ENCODE assay signal across 23 mouse cellular contexts in genomic region chr16:57196590-57196989, GRCm38 (mm10). TPM values are rescaled to one million over a fixed set of nuclear protein-coding genes. Genes with fewer than 3 reads are reported as not detected.
DNase-seq lines count a peak whose midpoint lies in the region; ATAC-seq and TF ChIP-seq lines count a peak whose summit lies in the region.
"Had no signal": no experiment of that assay in that cellular context is flagged by ENCODE, and none has a peak within 500 bp of the region (broad histone marks: within the 10 kb centered on the region; RNA-seq: fewer than 3 reads in every experiment).

No protein-coding gene starts in this region.

- H3K9ac ChIP-seq in heart, postnatal 0 days (replicated peaks; ENCODE audit: low read depth, low read length): no peak overlapping the region
- no peak overlapping the region for H3K9ac ChIP-seq in intestine, embryonic 15.5 days
- H3K9ac ChIP-seq: embryonic facial prominence, embryonic 13.5 days; forebrain, embryonic 12.5 days; heart, embryonic 13.5 days; hindbrain, embryonic 14.5 days had no signal

- intact Hi-C loops in heart, postnatal 36 days (cut with DNase I): no loop called here

- WGBS in heart, postnatal 0 days: 84% methylated on average over 5 of the region's 5 CpGs
- 28% methylated on average over 5 of the region's 5 CpGs for WGBS in macrophage (ENCODE audit: missing documents)
- WGBS in intestine, embryonic 15.5 days: 87% methylated on average over 5 of the region's 5 CpGs

- no peak overlapping the region for H3K4me3 ChIP-seq in heart, postnatal 0 days (ENCODE audit: low read depth, low read length)
- no peak overlapping the region for H3K4me3 ChIP-seq in brown adipose tissue, adult 24 weeks (ENCODE audit: insufficient read depth, low read depth, low read length)
- H3K4me3 ChIP-seq in macrophage (ENCODE audit: inconsistent target): no peak overlapping the region
- no peak overlapping the region for H3K4me3 ChIP-seq in intestine, embryonic 15.5 days (replicated peaks)
- H3K4me3 ChIP-seq: embryonic facial prominence, embryonic 13.5 days; forebrain, embryonic 12.5 days; heart, embryonic 13.5 days; hindbrain, embryonic 10.5 days had no signal

- no peak for TF ChIP-seq EP300 in heart, postnatal 0 days (IDR thresholded peaks at IDR 0.05; ENCODE audit: low read depth)

- H3K79me2 ChIP-seq in macrophage (ENCODE audit: inconsistent target): peaks cover 49% of the 10 kb centered on the region; the same call in 1 of the 2 replicates

- H3K36me3 ChIP-seq in heart, postnatal 0 days (replicated peaks; ENCODE audit: control insufficient read depth, insufficient read depth, low read length): peaks cover 47% of the 10 kb centered on the region
- peaks cover 64% of the 10 kb centered on the region for H3K36me3 ChIP-seq in macrophage (ENCODE audit: inconsistent target)
- peaks cover 4% of the 10 kb centered on the region for H3K36me3 ChIP-seq in intestine, embryonic 15.5 days

- H3K27ac ChIP-seq in heart, postnatal 0 days (ENCODE audit: low read depth): 0 out of 2 replicates have a peak overlapping the region, but pooled peaks have one; percentile 31
- peak overlapping the region; percentile 59 for H3K27ac ChIP-seq in brown adipose tissue, adult 24 weeks (replicated peaks; ENCODE audit: low read depth, low read length)
- 0 out of 2 replicates have a peak overlapping the region, but pooled peaks have one; percentile 2 for H3K27ac ChIP-seq in macrophage
- H3K27ac ChIP-seq in intestine, embryonic 15.5 days: no peak overlapping the region
- H3K27ac ChIP-seq: embryonic facial prominence, embryonic 13.5 days; forebrain, embryonic 12.5 days; heart, embryonic 13.5 days; hindbrain, embryonic 10.5 days; hindbrain, embryonic 14.5 days had no signal

- no peaks in the 10 kb centered on the region for H3K9me3 ChIP-seq in heart, postnatal 0 days (replicated peaks; ENCODE audit: control insufficient read depth, low read length)
- H3K9me3 ChIP-seq in intestine, embryonic 15.5 days: no peaks in the 10 kb centered on the region
- H3K9me3 ChIP-seq: embryonic facial prominence, embryonic 13.5 days; forebrain, embryonic 12.5 days; heart, embryonic 13.5 days; hindbrain, embryonic 10.5 days had no signal

- no peaks in the 10 kb centered on the region for H3K27me3 ChIP-seq in heart, postnatal 0 days (ENCODE audit: control insufficient read depth, insufficient read depth, low read length)
- no peaks in the 10 kb centered on the region for H3K27me3 ChIP-seq in intestine, embryonic 15.5 days (replicated peaks)
- H3K27me3 ChIP-seq: CH12.LX; embryonic facial prominence, embryonic 13.5 days; forebrain, embryonic 12.5 days; heart, embryonic 13.5 days; Patski had no signal

- H3K4me2 ChIP-seq in heart, postnatal 0 days (ENCODE audit: low read depth, low read length): no peak overlapping the region
- no peak overlapping the region for H3K4me2 ChIP-seq in intestine, embryonic 15.5 days (replicated peaks)
- H3K4me2 ChIP-seq: embryonic facial prominence, embryonic 13.5 days; forebrain, embryonic 12.5 days; heart, embryonic 13.5 days; hindbrain, embryonic 14.5 days had no signal

- no peaks in the 10 kb centered on the region for H3K4me1 ChIP-seq in heart, postnatal 0 days (ENCODE audit: control insufficient read depth, insufficient read depth)
- peaks cover 7% of the 10 kb centered on the region; the same call in 1 of the 2 replicates for H3K4me1 ChIP-seq in brown adipose tissue, adult 24 weeks (ENCODE audit: control insufficient read depth, insufficient read depth, insufficient read length, low read length)
- H3K4me1 ChIP-seq in intestine, embryonic 15.5 days (replicated peaks): no peaks in the 10 kb centered on the region
- H3K4me1 ChIP-seq: embryonic facial prominence, embryonic 13.5 days; forebrain, embryonic 12.5 days; heart, embryonic 13.5 days; hindbrain, embryonic 10.5 days had no signal

- ATAC-seq in heart, postnatal 0 days (ENCODE audit: insufficient read depth, low read depth): no peak
- ATAC-seq in intestine, embryonic 15.5 days: no peak
- ATAC-seq: activated CD4-positive, CD25-positive, alpha-beta regulatory T cell, adult 4 months; forebrain, embryonic 16.5 days; Patski had no signal

- DNase-seq in heart, postnatal 0 days (ENCODE audit: low spot score): no peak
- DNase-seq in heart, postnatal 36 days: no peak
- DNase-seq in 416B (ENCODE audit: low read depth): peak; percentile 49
- DNase-seq in thymus, adult 18-20 months: no peak
- no peak for DNase-seq in adrenal gland, adult 18-20 months (ENCODE audit: low spot score in 2 of 2)
- DNase-seq: adrenal gland, adult 2 months; adrenal gland, postnatal 25 days; cerebellum, adult 11-12 months; cerebellum, adult 9-10 months; cerebellum, postnatal 25 days; gastrocnemius, postnatal 10 days had no signal

- no peak for TF ChIP-seq CTCF in heart, postnatal 0 days (IDR thresholded peaks at IDR 0.05; ENCODE audit: low read depth)

RNA-seq across cellular contexts. Expression of gene Nit2, which starts 29.4 kb away (rescaled TPM):
- total RNA-seq in heart, postnatal 0 days (2014; rRNA removed; ENCODE audit: low replicate concordance): 21.1 and 40.3 TPM in 2 replicates
- polyA plus RNA-seq in heart, postnatal 0 days (2015; fragmentation: Nextera tagmentation; extraction: Ambion mirVana): 54.1 and 54.8 TPM in 2 replicates
- total RNA-seq in heart, postnatal 36 days (2021): 10 to 100 TPM; 34.8 to 35.3 TPM
- polyA plus RNA-seq in brown adipose tissue, adult 24 weeks (2012; ENCODE audit: insufficient read depth, insufficient read length, missing spikeins): 96.0 and 102 TPM in 2 replicates
- 10 to 100 TPM in 20 of 26 experiments, 1 to 10 TPM in 6; 1.2 to 39.3 (median 17.7) TPM for total RNA-seq in macrophage (2018; cell fraction: chromatin; rRNA removed)
- total RNA-seq in macrophage (2018; cell fraction: cytosol; rRNA removed): 10 to 100 TPM in 23 of 26 experiments, 1 to 10 TPM in 3; 7.5 to 20.1 (median 14.6) TPM
- total RNA-seq in macrophage (2018; cell fraction: nucleus; rRNA removed): 10 to 100 TPM in 14 of 26 experiments, 1 to 10 TPM in 12; 1.8 to 31.4 (median 11.6) TPM
- 13.7 to 23.2 TPM (median 22.7 TPM) in 3 replicates for polyA plus RNA-seq in macrophage (2018)
- total RNA-seq in adrenal gland, adult 18-20 months (2021): 10 to 100 TPM; 36.8 to 38.8 TPM
- polyA plus RNA-seq in intestine, embryonic 15.5 days (2015; fragmentation: Nextera tagmentation; extraction: Ambion mirVana): 74.7 and 81.2 TPM in 2 replicates

RNA-seq across cellular contexts. Expression of gene Tbc1d23, which starts 34.7 kb away (rescaled TPM):
- 19.3 and 40.9 TPM in 2 replicates for total RNA-seq in heart, postnatal 0 days (2014; rRNA removed; ENCODE audit: low replicate concordance)
- polyA plus RNA-seq in heart, postnatal 0 days (2015; fragmentation: Nextera tagmentation; extraction: Ambion mirVana): 13.4 and 13.6 TPM in 2 replicates
- 10 to 100 TPM; 25.1 to 25.4 TPM for total RNA-seq in heart, postnatal 36 days (2021)
- polyA plus RNA-seq in brown adipose tissue, adult 24 weeks (2012; ENCODE audit: insufficient read depth, insufficient read length, missing spikeins): 13.4 and 17.2 TPM in 2 replicates
- 100 to 1,000 TPM; 119 to 368 (median 260) TPM for total RNA-seq in macrophage (2018; cell fraction: chromatin; rRNA removed)
- total RNA-seq in macrophage (2018; cell fraction: cytosol; rRNA removed): 10 to 100 TPM; 22.6 to 43.6 (median 32.7) TPM
- 100 to 1,000 TPM in 25 of 26 experiments, 10 to 100 TPM in 1; 94.0 to 262 (median 168) TPM for total RNA-seq in macrophage (2018; cell fraction: nucleus; rRNA removed)
- 26.8 to 41.1 TPM (median 40.2 TPM) in 3 replicates for polyA plus RNA-seq in macrophage (2018)
- total RNA-seq in adrenal gland, adult 18-20 months (2021): 10 to 100 TPM; 33.9 to 34.3 TPM
- polyA plus RNA-seq in intestine, embryonic 15.5 days (2015; fragmentation: Nextera tagmentation; extraction: Ambion mirVana): 21.9 TPM in 2 replicates
